Mouse (Mus musculus) liver, embryonic 14.5 days (tissue): ENCODE data around the gene Whamm. TPM values are rescaled to one million over a fixed set of nuclear protein-coding genes. Genes with fewer than 3 reads are reported as not detected.

Experiments used
- ATAC-seq: fragments of 200-750 bp; cut with Nextera tagmentation; 2 replicates; pipeline ENCODE4 v1.8.0; 2017; ENCODE audit warnings: moderate number of reproducible peaks, mild to moderate bottlenecking, moderate library complexity; ENCODE audit not compliant: insufficient read depth
- DNase-seq, 3 experiments: peaks; one replicate each; pipeline ENCODE4 v3.0.0-alpha.2; 2012 to 2013; ENCODE audit warnings: low read depth in 3 of 3, low spot score in 3 of 3
- H3K27ac ChIP-seq: fragments of 300-500 bp; sonication (generic); 2 replicates; pipeline ENCODE4 v1.5.1; 2014; ENCODE audit warnings: moderate library complexity, mild to moderate bottlenecking, control low read depth, inconsistent platforms
- H3K27me3 ChIP-seq: fragments of 300-500 bp; sonication (generic); 2 replicates; pipeline ENCODE4 v1.6.1; 2014; ENCODE audit warnings: mild to moderate bottlenecking, low read length, moderate library complexity; ENCODE audit not compliant: control insufficient read depth, insufficient read depth
- H3K36me3 ChIP-seq: fragments of 300-500 bp; sonication (generic); replicated peaks from 2 replicates; pipeline ENCODE4 v1.6.1; 2014; ENCODE audit warnings: low read depth; ENCODE audit not compliant: control insufficient read depth, insufficient read depth
- H3K4me1 ChIP-seq, 2 experiments: fragments of 200-500 bp in 1 of 2; fragments of 300-500 bp in 1 of 2; sonication (generic) in 1 of 2; replicated peaks; 2 replicates each; pipeline ENCODE4 v1.6.1; 2012 to 2014; ENCODE audit warnings: antibody characterized with exemption in 1 of 2, inconsistent platforms in 1 of 2, low read length in 1 of 2; ENCODE audit not compliant: control insufficient read depth in 2 of 2, insufficient read depth in 2 of 2
- H3K4me2 ChIP-seq: fragments of 300-500 bp; sonication (generic); 2 replicates; pipeline ENCODE4 v1.6.1; 2014; ENCODE audit warnings: low read depth, mild to moderate bottlenecking, control low read depth, moderate library complexity
- H3K4me3 ChIP-seq, 2 experiments: fragments of 200-500 bp in 1 of 2; fragments of 300-500 bp in 1 of 2; sonication (generic) in 1 of 2; 2 replicates each; pipeline ENCODE4 v1.5.1; 2012 to 2014; ENCODE audit warnings: low read depth in 2 of 2, low read length in 2 of 2, mild to moderate bottlenecking in 2 of 2, control low read depth in 1 of 2, inconsistent platforms in 1 of 2, moderate library complexity in 1 of 2; ENCODE audit not compliant: insufficient read depth in 1 of 2
- H3K9ac ChIP-seq: fragments of 300-500 bp; sonication (generic); replicated peaks from 2 replicates; pipeline ENCODE4 v1.6.1; 2014; ENCODE audit warnings: mild to moderate bottlenecking, control low read depth, moderate library complexity
- H3K9me3 ChIP-seq: fragments of 300-500 bp; sonication (generic); 2 replicates; pipeline ENCODE4 v1.6.1; 2016; ENCODE audit warnings: low read length, mixed read lengths; ENCODE audit not compliant: control insufficient read depth
- CTCF ChIP-seq: IDR thresholded peaks from 2 replicates; pipeline ENCODE4 v1.5.1; 2016; ENCODE audit warnings: antibody characterized with exemption, low read depth, control low read depth
- EP300 ChIP-seq: IDR thresholded peaks from 2 replicates; pipeline ENCODE4 v1.6.1; 2016; ENCODE audit warnings: antibody characterized with exemption, low read depth
- WGBS: fragments of 180-500 bp; shearing (Covaris S2); extraction: QIAGEN DNeasy Blood & Tissue Kit; methylation state at CpG from one replicate; pipeline ENCODE4 v1.1.7; 2014; ENCODE audit not compliant: insufficient replicate concordance; 5-methylcytosine and 5-hydroxymethylcytosine counted together
- polyA plus RNA-seq, 2 experiments: library from polyadenylated mRNA; depleted of rRNA in 1 of 2; stranded (reverse) in 1 of 2; unstranded in 1 of 2; fragments of >200 nt; fragmentation: Nextera tagmentation in 1 of 2; extraction: Ambion mirVana in 1 of 2; gene quantifications; 2 replicates each; pipeline versions ENCODE4 v1.2.1 to v1.2.3; 2012 to 2014

Gene Whamm
- polyA plus RNA-seq, 2 experiments, result 6.3 to 6.9 TPM

- Histone ChIP-seq H3K9ac (no peak overlapping the region), H3K36me3 (no peaks in the 10 kb centered on the region), H3K4me1 (peaks cover 12 to 20% of the 10 kb centered on the region in 2 experiments), H3K4me2 (no peak overlapping the region), H3K9me3 (no peaks in the 10 kb centered on the region), H3K4me3 (no peak overlapping the region), H3K27me3 (no peaks in the 10 kb centered on the region), H3K27ac (no peak overlapping the region)
- TF ChIP-seq CTCF (peak; percentile 81), EP300 (no peak)
- ATAC-seq, result peak; percentile 51; the same call in 1 of the 2 replicates
- peak; percentile 63 to 65 (median 64) for DNase-seq
- WGBS, result 41% methylated on average over 18 of the region's 18 CpGs
Observed at GRCm38 (mm10) chr7:81610125-81610524, 39.1 kb downstream of the Whamm start.

GRCm38 (mm10) chr7:81612856-81613635 lies 42.0 kb downstream of the Whamm start:
- H3K27ac ChIP-seq, result no peak overlapping the region
- no peak for TF ChIP-seq EP300
- no peak for TF ChIP-seq CTCF
- H3K4me1 ChIP-seq, result peaks cover 2 to 4% of the 10 kb centered on the region in 2 experiments; a peak in 2 of 4 replicates
- no peaks in the 10 kb centered on the region for H3K27me3 ChIP-seq
- no peak overlapping the region for H3K4me2 ChIP-seq
- H3K9ac ChIP-seq, result no peak overlapping the region
- WGBS, result 77% methylated on average over 13 of the region's 13 CpGs
- ATAC-seq (no peak), DNase-seq (no peak)
- H3K9me3 ChIP-seq, result no peaks in the 10 kb centered on the region
- H3K4me3 ChIP-seq, result no peak overlapping the region
- H3K36me3 ChIP-seq, result no peaks in the 10 kb centered on the region

GRCm38 (mm10) chr7:81615031-81615430 lies 44.0 kb downstream of the Whamm start:
- TF ChIP-seq CTCF, result no peak
- WGBS, result 64% methylated on average over 9 of the region's 9 CpGs

GRCm38 (mm10) chr7:81622793-81623192 lies 51.7 kb downstream of the Whamm start:
- H3K9ac ChIP-seq, result no peak overlapping the region
- no peak overlapping the region for H3K27ac ChIP-seq
- H3K4me2 ChIP-seq, result no peak overlapping the region
- TF ChIP-seq CTCF (no peak), EP300 (no peak)
- ATAC-seq (no peak), DNase-seq (no peak)
- H3K27me3 ChIP-seq, result no peaks in the 10 kb centered on the region
- H3K36me3 ChIP-seq, result no peaks in the 10 kb centered on the region
- no peak overlapping the region for H3K4me3 ChIP-seq
- H3K4me1 ChIP-seq, result no peaks in the 10 kb centered on the region
- 62% methylated on average over 4 of the region's 4 CpGs for WGBS
- H3K9me3 ChIP-seq, result no peaks in the 10 kb centered on the region

More at GRCm38 (mm10) chr7:81615031-81615430, 44.0 kb downstream of the Whamm start:
- DNase-seq (no peak), ATAC-seq (no peak)
- no peak overlapping the region for H3K9ac ChIP-seq
- H3K4me2 ChIP-seq, result no peak overlapping the region
- no peaks in the 10 kb centered on the region for H3K9me3 ChIP-seq
- peaks cover 0 to under 1% of the 10 kb centered on the region in 2 experiments; a peak in 1 of 4 replicates for H3K4me1 ChIP-seq
- no peak overlapping the region for H3K4me3 ChIP-seq
- H3K27me3 ChIP-seq, result no peaks in the 10 kb centered on the region
- no peak overlapping the region for H3K27ac ChIP-seq
- H3K36me3 ChIP-seq, result no peaks in the 10 kb centered on the region

- no peaks in the 10 kb centered on the region for H3K9me3 ChIP-seq
- no peak overlapping the region for H3K4me3 ChIP-seq
- no peak overlapping the region for H3K9ac ChIP-seq
- no peaks in the 10 kb centered on the region for H3K27me3 ChIP-seq
- DNase-seq, result no peak
- TF ChIP-seq EP300 (no peak), CTCF (no peak)
- no peak for ATAC-seq
- H3K4me2 ChIP-seq, result no peak overlapping the region
- H3K27ac ChIP-seq, result no peak overlapping the region
- 79% methylated on average over 6 of the region's 6 CpGs for WGBS
- H3K4me1 ChIP-seq, result no peaks in the 10 kb centered on the region
- no peaks in the 10 kb centered on the region for H3K36me3 ChIP-seq
Observed at GRCm38 (mm10) chr7:81623767-81624166, 52.7 kb downstream of the Whamm start.
